Mouse (Mus musculus) ES-E14 (cell line): ENCODE data around the gene Cipc.

Experiments
- CHD2 ChIP-seq: IDR thresholded peaks from 2 replicates; pipeline ENCODE4 v1.6.1; 2014; ENCODE audit warnings: mild to moderate bottlenecking, low read depth, low read length, inconsistent platforms
- HCFC1 ChIP-seq: IDR thresholded peaks from 2 replicates; pipeline ENCODE4 v1.6.1; 2012; ENCODE audit warnings: low read length, inconsistent platforms, borderline replicate concordance; ENCODE audit not compliant: insufficient read depth
- MAFK ChIP-seq: IDR thresholded peaks from 2 replicates; pipeline ENCODE4 v1.6.1; 2014; ENCODE audit warnings: mild to moderate bottlenecking, low read depth, low read length, inconsistent platforms; ENCODE audit not compliant: insufficient read depth
- ZC3H11A ChIP-seq: IDR thresholded peaks from 2 replicates; pipeline ENCODE4 v1.6.1; 2012; ENCODE audit warnings: low read depth, mild to moderate bottlenecking, inconsistent platforms, low read length, borderline replicate concordance
- ZNF384 ChIP-seq: IDR thresholded peaks from 2 replicates; pipeline ENCODE4 v1.6.1; 2012; ENCODE audit warnings: low read depth, low read length, inconsistent platforms

DNA sequence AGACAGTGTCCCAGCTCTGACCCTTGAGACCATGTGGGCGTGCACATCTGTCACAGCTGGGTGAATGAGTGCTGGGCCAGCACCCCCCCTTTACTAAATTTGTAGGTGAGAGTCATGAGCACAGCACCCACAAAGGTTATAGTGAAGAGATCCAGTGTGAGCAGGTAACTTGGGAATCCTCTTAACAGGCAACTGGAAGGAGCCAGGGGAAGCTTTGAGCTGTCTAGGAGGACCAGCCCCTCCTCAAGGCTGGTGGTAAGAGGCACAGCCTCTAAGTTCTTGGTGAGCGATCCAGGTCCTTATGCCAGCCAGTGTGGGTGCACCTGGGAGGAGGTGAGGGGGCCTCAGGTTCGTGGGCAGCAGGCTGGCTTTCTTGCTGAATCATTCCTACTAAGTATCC lies 56.8 kb downstream of the Cipc start:
- TF ChIP-seq ZC3H11A, result no peak
- no peak for TF ChIP-seq HCFC1
- TF ChIP-seq ZNF384, result no peak
- TF ChIP-seq CHD2, result no peak
- TF ChIP-seq MAFK, result no peak
